Comparison of ENCODE assay signal across 15 mouse cellular contexts in the genomic region with DNA sequence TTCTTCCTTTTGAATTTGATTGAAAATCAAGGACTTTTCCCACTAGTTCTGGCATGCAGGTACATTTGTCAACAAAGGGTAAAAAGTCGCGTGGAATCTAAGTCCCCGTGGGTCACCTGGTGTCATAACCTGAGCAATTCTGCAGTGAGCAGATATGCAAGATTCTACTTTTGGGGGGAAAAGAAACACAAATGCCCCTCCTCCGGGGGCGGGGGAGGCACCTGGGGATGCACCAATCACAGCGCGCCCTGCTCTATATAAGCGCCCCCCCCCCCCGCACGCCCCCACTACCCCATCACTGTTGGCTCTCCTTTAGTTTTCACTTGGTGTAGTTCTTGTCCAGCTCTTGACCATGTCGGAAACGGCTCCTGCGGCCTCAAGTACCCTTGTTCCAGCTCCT. TPM values are rescaled to one million over a fixed set of nuclear protein-coding genes. Genes with fewer than 3 reads are reported as not detected.
A peak's percentile ranks its signal among the peaks of the same experiment; 100 is the strongest.
DNase-seq lines count a peak whose midpoint lies in the region; ATAC-seq and TF ChIP-seq lines count a peak whose summit lies in the region.
"Had no signal": no experiment of that assay in that cellular context is flagged by ENCODE, and none has a peak within 500 bp of the region (broad histone marks: within the 10 kb centered on the region; RNA-seq: fewer than 3 reads in every experiment).

Hist1h1t (plus strand) TSS at position 301 of the 400 bp plus-strand sequence.

- TF ChIP-seq CTCF in thymus, adult 2 months (IDR thresholded peaks at IDR 0.05; ENCODE audit: borderline replicate concordance, control insufficient read depth, extremely low read depth, insufficient read depth, low read length, poor library complexity) = no peak
- TF ChIP-seq CTCF in layer of hippocampus, adult 2 months (conservative IDR thresholded peaks at IDR 0.05) = no peak

- peak within 1 kb of the TSS; percentile 20; the same call in 1 of the 2 replicates for H3K4me3 ChIP-seq in forebrain, embryonic 10.5 days
- H3K4me3 ChIP-seq in forebrain, embryonic 16.5 days (replicated peaks; ENCODE audit: low read length) = no peak within 1 kb of the TSS
- H3K4me3 ChIP-seq in kidney, embryonic 16.5 days (ENCODE audit: low read length) = no peak within 1 kb of the TSS
- no peak within 1 kb of the TSS for H3K4me3 ChIP-seq in thymus, adult 2 months (ENCODE audit: control insufficient read depth, insufficient read depth, low read length)
- H3K4me3 ChIP-seq in layer of hippocampus, adult 2 months = no peak within 1 kb of the TSS
- H3K4me3 ChIP-seq: forebrain, embryonic 13.5 days; midbrain, embryonic 12.5 days had no signal

- peaks cover 31% of the 10 kb centered on the region for H3K4me1 ChIP-seq in forebrain, embryonic 10.5 days
- H3K4me1 ChIP-seq in forebrain, embryonic 16.5 days (replicated peaks; ENCODE audit: control insufficient read depth, insufficient read depth, low read length) = peaks cover 4% of the 10 kb centered on the region
- peaks cover 16% of the 10 kb centered on the region; the same call in 1 of the 2 replicates for H3K4me1 ChIP-seq in kidney, embryonic 16.5 days (ENCODE audit: insufficient read depth, low read length)
- H3K4me1 ChIP-seq in thymus, adult 2 months (replicated peaks; ENCODE audit: control insufficient read depth, insufficient read depth, low read length) = peaks cover 7% of the 10 kb centered on the region

- H3K36me3 ChIP-seq in forebrain, embryonic 10.5 days (replicated peaks) = no peaks in the 10 kb centered on the region; the same call in 1 of the 2 replicates
- no peaks in the 10 kb centered on the region for H3K36me3 ChIP-seq in forebrain, embryonic 16.5 days (ENCODE audit: control insufficient read depth, insufficient read depth)
- H3K36me3 ChIP-seq in kidney, embryonic 16.5 days (ENCODE audit: insufficient read depth, low read length) = no peaks in the 10 kb centered on the region
- H3K36me3 ChIP-seq in thymus, adult 2 months (ENCODE audit: control insufficient read depth, insufficient read depth, low read length) = no peaks in the 10 kb centered on the region
- H3K36me3 ChIP-seq: midbrain, embryonic 12.5 days had no signal

- DNase-seq in forebrain, embryonic 10.5 days (ENCODE audit: extremely low spot score, low spot score) = no peak
- no peak for DNase-seq in kidney, postnatal 10 days
- peak; percentile 42 for DNase-seq in thymus, postnatal 4 days
- DNase-seq in thymus, adult 2 months = no peak
- DNase-seq in gastrocnemius, postnatal 25 days = no peak
- no peak for DNase-seq in layer of hippocampus, adult 2 months (ENCODE audit: low spot score in 2 of 2)
- DNase-seq: thymus, postnatal 25 days had no signal

- H3K9me3 ChIP-seq in forebrain, embryonic 10.5 days = no peaks in the 10 kb centered on the region
- H3K9me3 ChIP-seq in forebrain, embryonic 16.5 days (ENCODE audit: control insufficient read depth, low read length) = no peaks in the 10 kb centered on the region
- no peaks in the 10 kb centered on the region for H3K9me3 ChIP-seq in kidney, embryonic 16.5 days (ENCODE audit: low read length)
- H3K9me3 ChIP-seq: forebrain, embryonic 13.5 days; midbrain, embryonic 12.5 days had no signal

- H3K27me3 ChIP-seq in forebrain, embryonic 10.5 days (ENCODE audit: poor library complexity, severe bottlenecking) = no peaks in the 10 kb centered on the region
- no peaks in the 10 kb centered on the region for H3K27me3 ChIP-seq in forebrain, embryonic 16.5 days (replicated peaks; ENCODE audit: control insufficient read depth, insufficient read depth, low read length)
- no peaks in the 10 kb centered on the region for H3K27me3 ChIP-seq in kidney, embryonic 16.5 days (ENCODE audit: insufficient read depth, low read length)
- H3K27me3 ChIP-seq in thymus, adult 2 months (ENCODE audit: control insufficient read depth, insufficient read depth, low read length) = no peaks in the 10 kb centered on the region
- H3K27me3 ChIP-seq: forebrain, embryonic 13.5 days; midbrain, embryonic 12.5 days had no signal

- no peak for ATAC-seq in forebrain, embryonic 16.5 days
- no peak for ATAC-seq in kidney, embryonic 16.5 days (ENCODE audit: low FRiP score, low TSS enrichment)
- ATAC-seq: forebrain, embryonic 13.5 days had no signal

- H3K9ac ChIP-seq in forebrain, embryonic 16.5 days (replicated peaks; ENCODE audit: low read depth, low read length) = no peak within 1 kb of the TSS
- no peak within 1 kb of the TSS; the same call in 1 of the 2 replicates for H3K9ac ChIP-seq in kidney, embryonic 16.5 days (replicated peaks; ENCODE audit: low read length)
- H3K9ac ChIP-seq: forebrain, embryonic 13.5 days; midbrain, embryonic 12.5 days had no signal

- no peak within 1 kb of the TSS for H3K4me2 ChIP-seq in forebrain, embryonic 16.5 days (ENCODE audit: low read length)
- 0 out of 2 replicates have a peak within 1 kb of the TSS, but pooled peaks have one; percentile 15 for H3K4me2 ChIP-seq in kidney, embryonic 16.5 days (replicated peaks; ENCODE audit: low read depth, low read length)
- H3K4me2 ChIP-seq: forebrain, embryonic 13.5 days; midbrain, embryonic 12.5 days had no signal

- H3K27ac ChIP-seq in forebrain, embryonic 10.5 days = peak within 1 kb of the TSS; percentile 90
- no peak within 1 kb of the TSS for H3K27ac ChIP-seq in forebrain, embryonic 16.5 days (ENCODE audit: low read length)
- 0 out of 2 replicates have a peak within 1 kb of the TSS, but pooled peaks have one; percentile 15 for H3K27ac ChIP-seq in kidney, embryonic 16.5 days (ENCODE audit: low read length)
- no peak within 1 kb of the TSS for H3K27ac ChIP-seq in thymus, adult 2 months (ENCODE audit: control insufficient read depth, insufficient read depth, low read length)
- no peak within 1 kb of the TSS for H3K27ac ChIP-seq in layer of hippocampus, adult 2 months
- H3K27ac ChIP-seq: forebrain, embryonic 13.5 days; midbrain, embryonic 12.5 days had no signal

- TF ChIP-seq POLR2A in thymus, adult 2 months (IDR thresholded peaks at IDR 0.05; ENCODE audit: control insufficient read depth, extremely low read depth, insufficient read depth, low read length, poor library complexity) = no peak

- WGBS in forebrain, embryonic 10.5 days = 46% methylated on average over 13 of the region's 13 CpGs
- 55% methylated on average over 13 of the region's 13 CpGs for WGBS in forebrain, embryonic 16.5 days
- 57% methylated on average over 11 of the region's 13 CpGs for WGBS in kidney, embryonic 16.5 days
- 82% methylated on average over 13 of the region's 13 CpGs for WGBS in thymus, adult 2 months

RNA-seq across cellular contexts. Expression of gene Hist1h1t, which starts in this region (rescaled TPM):
- not detected in 2 replicates for polyA plus RNA-seq in forebrain, embryonic 10.5 days (2016; fragmentation: Nextera tagmentation; extraction: Ambion mirVana)
- polyA plus RNA-seq in forebrain, embryonic 16.5 days (2015; fragmentation: Nextera tagmentation; extraction: Ambion mirVana) = not detected in 2 replicates
- polyA plus RNA-seq in kidney, embryonic 16.5 days (2015; fragmentation: Nextera tagmentation; extraction: Ambion mirVana) = 0.26 TPM in 1 of 2 replicates, not detected in the other
- 0.11 TPM in 1 of 2 replicates, not detected in the other for polyA plus RNA-seq in thymus, adult 2 months (2012; rRNA removed)
- total RNA-seq in gastrocnemius, postnatal 25 days (2021) = not detected
- not detected for total RNA-seq in layer of hippocampus, adult 2 months (2021)
- total RNA-seq: adrenal gland, adult 2 months; hematopoietic stem cell, adult 5-6 weeks had no signal
- polyA plus RNA-seq: adrenal gland, adult 2 months; cortical plate, adult 2 months; forebrain, embryonic 13.5 days; kidney, embryonic 14.5 days; midbrain, embryonic 12.5 days had no signal

Comparison
In these comparisons a context has a peak if more than half of its experiments do, and no peak if none do; other contexts are left out.
1. H3K27ac ChIP-seq: peak in forebrain, embryonic 10.5 days (single experiment) and kidney, embryonic 16.5 days (single experiment); none in forebrain, embryonic 16.5 days (single experiment), thymus, adult 2 months (single experiment) and layer of hippocampus, adult 2 months (single experiment).